In the genomic region with DNA sequence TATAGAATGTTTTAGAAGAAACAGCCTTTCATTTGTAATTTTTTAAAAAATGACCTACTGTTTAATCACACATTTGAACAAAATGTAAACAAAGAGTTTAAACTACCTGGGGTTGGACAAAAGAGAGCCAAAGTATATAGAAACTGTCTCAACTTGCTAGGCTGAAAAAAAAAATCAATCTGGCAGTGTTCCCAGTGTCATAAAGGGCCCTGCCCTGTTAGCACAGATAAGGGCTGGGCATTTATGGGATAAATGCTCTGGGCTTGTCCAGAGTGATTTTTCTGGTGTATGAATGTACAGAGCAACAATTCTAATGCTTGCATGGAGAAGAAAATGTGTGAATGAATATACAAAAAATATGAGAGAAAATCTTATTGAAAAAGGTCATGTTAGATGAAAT, we compare ENCODE assay signal across 19 mouse cellular contexts. TPM values are rescaled to one million over a fixed set of nuclear protein-coding genes. Genes with fewer than 3 reads are reported as not detected.
DNase-seq lines count a peak whose midpoint lies in the region; ATAC-seq and TF ChIP-seq lines count a peak whose summit lies in the region.
"Had no signal": no experiment of that assay in that cellular context is flagged by ENCODE, and none has a peak within 500 bp of the region (broad histone marks: within the 10 kb centered on the region; RNA-seq: fewer than 3 reads in every experiment).

No protein-coding gene starts in this region.

- peak; percentile 35; the same call in 1 of the 2 replicates for TF ChIP-seq EP300 in lung, postnatal 0 days (IDR thresholded peaks at IDR 0.05)

- H3K4me1 ChIP-seq in lung, embryonic 16.5 days (replicated peaks; ENCODE audit: control insufficient read depth, insufficient read depth, low read length): peaks cover 3% of the 10 kb centered on the region
- H3K4me1 ChIP-seq in lung, adult 2 months (ENCODE audit: control insufficient read depth, insufficient read depth, low read length): no peaks in the 10 kb centered on the region
- H3K4me1 ChIP-seq in intestine, embryonic 14.5 days (replicated peaks; ENCODE audit: control insufficient read depth, insufficient read depth, low read length): 0 out of 2 replicates have a peak, but pooled peaks cover 3% of the 10 kb centered on the region
- H3K4me1 ChIP-seq in lung, postnatal 0 days (ENCODE audit: insufficient read depth, low read depth, low read length): peaks cover 5% of the 10 kb centered on the region; the same call in 1 of the 2 replicates
- H3K4me1 ChIP-seq in stomach, embryonic 15.5 days: 0 out of 2 replicates have a peak, but pooled peaks cover 9% of the 10 kb centered on the region
- H3K4me1 ChIP-seq in hindbrain, embryonic 13.5 days (replicated peaks): no peaks in the 10 kb centered on the region
- H3K4me1 ChIP-seq: forebrain, embryonic 15.5 days; heart, embryonic 10.5 days; limb, embryonic 13.5 days had no signal

- peak; percentile 56; the same call in 1 of the 2 replicates for ATAC-seq in lung, embryonic 16.5 days (ENCODE audit: low read depth)
- ATAC-seq in intestine, embryonic 14.5 days (replicated peaks; ENCODE audit: low FRiP score, low TSS enrichment, low read depth): peak; percentile 51; the same call in 1 of the 2 replicates
- ATAC-seq in lung, postnatal 0 days: no peak
- peak; percentile 76 for ATAC-seq in stomach, embryonic 15.5 days (ENCODE audit: insufficient read depth, low FRiP score, low read depth)
- ATAC-seq in hindbrain, embryonic 13.5 days (ENCODE audit: low FRiP score): no peak
- ATAC-seq: forebrain, embryonic 15.5 days had no signal

- no peak for DNase-seq in lung, adult 2 months
- DNase-seq in intestine, embryonic 14.5 days (ENCODE audit: low spot score): no peak
- DNase-seq in lung, postnatal 0 days (ENCODE audit: low spot score): peak; percentile 29
- DNase-seq in ovary, postnatal 10 days (ENCODE audit: low spot score): no peak
- DNase-seq: cerebellum, adult 9-11 months; embryo, embryonic 11 days; heart, postnatal 10 days; kidney, adult 18-20 months; kidney, postnatal 10 days; right cerebral cortex, postnatal 25 days; thymus, adult 18-20 months had no signal

- no peak overlapping the region for H3K4me3 ChIP-seq in lung, embryonic 16.5 days (ENCODE audit: low read length)
- H3K4me3 ChIP-seq in lung, adult 2 months (replicated peaks; ENCODE audit: extremely low read depth, low read depth, low read length): no peak overlapping the region
- H3K4me3 ChIP-seq in intestine, embryonic 14.5 days (ENCODE audit: low read depth, low read length): no peak overlapping the region
- no peak overlapping the region for H3K4me3 ChIP-seq in lung, postnatal 0 days (ENCODE audit: low read depth, low read length)
- H3K4me3 ChIP-seq in stomach, embryonic 15.5 days (replicated peaks): no peak overlapping the region
- H3K4me3 ChIP-seq in hindbrain, embryonic 13.5 days: no peak overlapping the region
- H3K4me3 ChIP-seq: erythroblast, embryonic 14.5 days; forebrain, embryonic 15.5 days; heart, embryonic 10.5 days; hindbrain, embryonic 12.5 days; limb, embryonic 13.5 days had no signal

- peak overlapping the region; percentile 80 for H3K27ac ChIP-seq in lung, embryonic 16.5 days (ENCODE audit: low read length)
- peak overlapping the region; percentile 62 for H3K27ac ChIP-seq in intestine, embryonic 14.5 days (ENCODE audit: low read depth)
- no peak overlapping the region for H3K27ac ChIP-seq in lung, postnatal 0 days (ENCODE audit: low read length)
- peak overlapping the region; percentile 76; the same call in 1 of the 2 replicates for H3K27ac ChIP-seq in stomach, embryonic 15.5 days
- H3K27ac ChIP-seq in hindbrain, embryonic 13.5 days: no peak overlapping the region
- H3K27ac ChIP-seq: forebrain, embryonic 15.5 days; heart, embryonic 10.5 days; hindbrain, embryonic 12.5 days; limb, embryonic 13.5 days had no signal

- TF ChIP-seq POLR2A in lung, adult 2 months (IDR thresholded peaks at IDR 0.05; ENCODE audit: borderline replicate concordance, extremely low read depth, low read depth, low read length): no peak

- H3K36me3 ChIP-seq in lung, embryonic 16.5 days (ENCODE audit: control insufficient read depth, insufficient read depth, low read length): no peaks in the 10 kb centered on the region
- H3K36me3 ChIP-seq in intestine, embryonic 14.5 days (ENCODE audit: control insufficient read depth, insufficient read depth, low read length): no peaks in the 10 kb centered on the region
- no peaks in the 10 kb centered on the region for H3K36me3 ChIP-seq in lung, postnatal 0 days (ENCODE audit: insufficient read depth, low read length)
- no peaks in the 10 kb centered on the region for H3K36me3 ChIP-seq in stomach, embryonic 15.5 days
- no peaks in the 10 kb centered on the region for H3K36me3 ChIP-seq in hindbrain, embryonic 13.5 days
- H3K36me3 ChIP-seq: forebrain, embryonic 15.5 days; heart, embryonic 10.5 days; hindbrain, embryonic 12.5 days; limb, embryonic 13.5 days had no signal

- no peaks in the 10 kb centered on the region for H3K27me3 ChIP-seq in lung, embryonic 16.5 days (ENCODE audit: control insufficient read depth, insufficient read depth, low read depth, low read length)
- H3K27me3 ChIP-seq in intestine, embryonic 14.5 days (replicated peaks; ENCODE audit: control insufficient read depth, insufficient read depth, low read length): no peaks in the 10 kb centered on the region
- no peaks in the 10 kb centered on the region for H3K27me3 ChIP-seq in lung, postnatal 0 days (replicated peaks; ENCODE audit: insufficient read depth, low read length)
- H3K27me3 ChIP-seq in stomach, embryonic 15.5 days (replicated peaks): no peaks in the 10 kb centered on the region
- H3K27me3 ChIP-seq in hindbrain, embryonic 13.5 days: no peaks in the 10 kb centered on the region
- H3K27me3 ChIP-seq: forebrain, embryonic 15.5 days; hindbrain, embryonic 12.5 days; limb, embryonic 13.5 days had no signal

- H3K9ac ChIP-seq in lung, embryonic 16.5 days (ENCODE audit: low read length): no peak overlapping the region
- H3K9ac ChIP-seq in intestine, embryonic 14.5 days (ENCODE audit: low read length): no peak overlapping the region
- no peak overlapping the region for H3K9ac ChIP-seq in lung, postnatal 0 days (replicated peaks; ENCODE audit: low read depth)
- H3K9ac ChIP-seq in stomach, embryonic 15.5 days: no peak overlapping the region
- H3K9ac ChIP-seq in hindbrain, embryonic 13.5 days: no peak overlapping the region
- H3K9ac ChIP-seq: forebrain, embryonic 15.5 days; hindbrain, embryonic 12.5 days; limb, embryonic 13.5 days had no signal

- no peaks in the 10 kb centered on the region for H3K9me3 ChIP-seq in lung, embryonic 16.5 days (ENCODE audit: control insufficient read depth, low read length)
- H3K9me3 ChIP-seq in intestine, embryonic 14.5 days (ENCODE audit: control insufficient read depth, low read length): no peaks in the 10 kb centered on the region
- no peaks in the 10 kb centered on the region for H3K9me3 ChIP-seq in lung, postnatal 0 days (ENCODE audit: low read length)
- no peaks in the 10 kb centered on the region for H3K9me3 ChIP-seq in stomach, embryonic 15.5 days
- no peaks in the 10 kb centered on the region for H3K9me3 ChIP-seq in hindbrain, embryonic 13.5 days
- H3K9me3 ChIP-seq: forebrain, embryonic 15.5 days; heart, embryonic 10.5 days; hindbrain, embryonic 12.5 days; limb, embryonic 13.5 days had no signal

- H3K4me2 ChIP-seq in lung, embryonic 16.5 days (ENCODE audit: low read depth, low read length): no peak overlapping the region
- no peak overlapping the region for H3K4me2 ChIP-seq in intestine, embryonic 14.5 days (ENCODE audit: low read length)
- no peak overlapping the region for H3K4me2 ChIP-seq in lung, postnatal 0 days (replicated peaks; ENCODE audit: low read depth, low read length)
- H3K4me2 ChIP-seq in stomach, embryonic 15.5 days: no peak overlapping the region
- H3K4me2 ChIP-seq in hindbrain, embryonic 13.5 days: no peak overlapping the region
- H3K4me2 ChIP-seq: forebrain, embryonic 15.5 days; hindbrain, embryonic 12.5 days; limb, embryonic 13.5 days had no signal

- TF ChIP-seq CTCF in lung, adult 2 months (IDR thresholded peaks at IDR 0.05; ENCODE audit: insufficient read depth, low read length): no peak
- TF ChIP-seq CTCF in lung, postnatal 0 days (IDR thresholded peaks at IDR 0.05): no peak

RNA-seq across cellular contexts. Expression of a gene that starts 43.8 kb away (rescaled TPM):
- polyA plus RNA-seq in lung, embryonic 16.5 days (2015; fragmentation: Nextera tagmentation; extraction: Ambion mirVana): 3.5 and 4.6 TPM in 2 replicates
- 0.28 and 0.83 TPM in 2 replicates for polyA plus RNA-seq in lung, adult 2 months (2012; rRNA removed)
- polyA plus RNA-seq in intestine, embryonic 14.5 days (2014; fragmentation: Nextera tagmentation; extraction: Ambion mirVana): 13.6 and 14.5 TPM in 2 replicates
- polyA plus RNA-seq in lung, postnatal 0 days (2015; fragmentation: Nextera tagmentation; extraction: Ambion mirVana): 0.84 and 0.99 TPM in 2 replicates
- polyA plus RNA-seq in stomach, embryonic 15.5 days (2015; fragmentation: Nextera tagmentation; extraction: Ambion mirVana): 8.9 and 9.4 TPM in 2 replicates
- 0.06 TPM in 1 of 2 replicates, not detected in the other for polyA plus RNA-seq in hindbrain, embryonic 13.5 days (2015; fragmentation: Nextera tagmentation; extraction: Ambion mirVana)
- polyA plus RNA-seq: erythroblast, embryonic 14.5 days; forebrain, embryonic 15.5 days had no signal

Comparison
In these comparisons a context has a peak if more than half of its experiments do, and no peak if none do; other contexts are left out.
1. ATAC-seq: peak in lung, embryonic 16.5 days (single experiment), intestine, embryonic 14.5 days (single experiment) and stomach, embryonic 15.5 days (single experiment); none in lung, postnatal 0 days (single experiment) and hindbrain, embryonic 13.5 days (single experiment).
2. H3K27ac ChIP-seq: peak in lung, embryonic 16.5 days (single experiment), intestine, embryonic 14.5 days (single experiment) and stomach, embryonic 15.5 days (single experiment); none in lung, postnatal 0 days (single experiment) and hindbrain, embryonic 13.5 days (single experiment).